Mouse (Mus musculus): Measurements from ENCODE around the gene Leng1. TPM values are rescaled to one million over a fixed set of nuclear protein-coding genes. Genes with fewer than 3 reads are reported as not detected.
"Not testable (repeated sequence)": the region's sequence is repeated elsewhere in the genome, so short reads cannot be mapped to it uniquely, and the experiment has no call there.

The Leng1 gene
- total RNA-seq (2021): 1 to 10 TPM; 4.4 to 5.5 TPM

GRCm38 (mm10) chr7:3665215-3666114 is at the start of gene Leng1:
Gene Leng1, minus strand, starts transcription at chr7:3665840.
- intact Hi-C loops (cut with DNase I): no loop called here
- peak; percentile 97 to 98 for DNase-seq (ENCODE audit: extremely low spot score in 1 of 2, low spot score in 2 of 2)

- intact Hi-C loops (cut with DNase I): no loop called here
- DNase-seq (ENCODE audit: extremely low spot score in 1 of 2, low spot score in 2 of 2): no peak
These were observed 49.6 kb upstream of the Leng1 start for GRCm38 (mm10) chr7:3715249-3715648.

GRCm38 (mm10) chr7:3712264-3712942 is 46.8 kb upstream of the Leng1 start:
- DNase-seq (ENCODE audit: extremely low spot score in 1 of 2, low spot score in 2 of 2): no peak
- intact Hi-C loops (cut with DNase I): no loop called here

- DNase-seq (ENCODE audit: extremely low spot score in 1 of 2, low spot score in 2 of 2): no peak
- intact Hi-C loops (cut with DNase I): loop anchor here (10.0 kb wide), 1 partner anchor 726 kb away; no protein-coding TSS in a partner anchor
These were observed 43.4 kb upstream of the Leng1 start for GRCm38 (mm10) chr7:3709000-3709399.

- intact Hi-C loops (cut with DNase I): loop anchor here (10.0 kb wide), 1 partner anchor 726 kb away; no protein-coding TSS in a partner anchor
- DNase-seq (ENCODE audit: extremely low spot score in 1 of 2, low spot score in 2 of 2): not testable (repeated sequence)
These were observed 42.9 kb upstream of the Leng1 start for GRCm38 (mm10) chr7:3708447-3708980.

DNA sequence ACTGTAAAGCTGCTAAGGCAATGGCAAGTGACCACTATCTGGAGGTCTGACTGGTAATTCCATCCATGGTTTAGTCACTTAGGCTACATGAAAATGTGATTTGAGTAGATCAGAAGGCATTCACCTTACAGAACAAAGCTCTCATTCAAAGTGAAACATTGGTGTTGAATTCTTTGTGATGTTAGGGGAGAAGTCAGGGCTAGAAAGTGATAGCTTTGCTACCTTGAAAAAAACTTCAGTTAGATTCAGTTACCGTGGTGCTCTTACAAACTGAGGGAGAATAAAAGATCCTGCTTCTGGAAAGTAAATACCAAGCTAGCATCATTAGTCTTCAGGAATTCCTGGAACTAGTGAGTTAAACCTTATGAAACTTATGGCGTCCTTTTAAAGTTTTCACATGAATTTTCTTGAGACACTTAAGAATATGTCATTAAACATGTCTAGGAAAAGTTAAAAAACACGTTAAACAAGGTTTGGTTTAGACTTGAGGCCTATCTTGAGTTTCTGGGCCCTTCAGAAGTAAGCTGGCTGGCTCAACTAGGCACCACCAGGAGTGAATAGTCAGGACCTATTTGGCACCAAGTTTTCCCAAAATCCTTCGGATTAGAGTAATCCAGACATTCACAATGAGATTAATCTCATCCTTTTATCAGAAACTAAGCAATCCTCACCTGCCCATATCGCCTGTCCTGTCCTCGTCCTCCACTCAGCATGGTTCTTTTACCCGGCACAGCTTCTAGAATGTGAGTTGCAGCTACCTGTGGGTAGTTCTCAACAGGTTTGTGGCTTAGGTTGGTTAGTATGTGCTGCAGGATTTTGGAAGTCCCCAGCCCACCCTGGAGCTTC is 42.2 kb upstream of the Leng1 start:
- intact Hi-C loops (cut with DNase I): loop anchor here (10.0 kb wide), 1 partner anchor 727 kb away; no protein-coding TSS in a partner anchor
- DNase-seq (ENCODE audit: extremely low spot score in 1 of 2, low spot score in 2 of 2): no peak

DNA sequence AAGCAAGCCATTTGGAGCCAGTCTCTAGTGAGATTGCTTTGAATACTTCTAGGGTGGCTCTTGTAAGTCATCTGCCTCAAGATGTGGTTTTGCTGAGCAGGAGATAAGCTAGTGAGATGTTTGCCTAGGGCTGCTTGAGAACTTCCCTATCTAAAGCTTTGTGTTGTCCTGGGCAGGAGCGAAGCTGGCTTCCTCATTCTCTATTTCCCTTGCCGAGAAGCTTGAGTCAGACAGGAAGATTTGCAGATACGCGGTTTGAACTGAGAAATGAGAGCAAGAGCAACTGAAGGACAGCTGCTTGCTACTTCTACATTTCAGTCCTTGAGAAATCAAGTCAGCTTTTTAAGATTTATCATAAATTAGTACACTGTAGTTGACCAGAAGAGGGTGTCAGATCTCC is 41.4 kb upstream of the Leng1 start:
- intact Hi-C loops (cut with DNase I): loop anchor here (10.0 kb wide), 1 partner anchor 728 kb away; no protein-coding TSS in a partner anchor
- DNase-seq (ENCODE audit: extremely low spot score in 1 of 2, low spot score in 2 of 2): no peak

GRCm38 (mm10) chr7:3706343-3706934 is 40.8 kb upstream of the Leng1 start:
- intact Hi-C loops (cut with DNase I): loop anchor here (10.0 kb wide), 1 partner anchor 728 kb away; no protein-coding TSS in a partner anchor
- DNase-seq (ENCODE audit: extremely low spot score in 1 of 2, low spot score in 2 of 2): no peak

DNA sequence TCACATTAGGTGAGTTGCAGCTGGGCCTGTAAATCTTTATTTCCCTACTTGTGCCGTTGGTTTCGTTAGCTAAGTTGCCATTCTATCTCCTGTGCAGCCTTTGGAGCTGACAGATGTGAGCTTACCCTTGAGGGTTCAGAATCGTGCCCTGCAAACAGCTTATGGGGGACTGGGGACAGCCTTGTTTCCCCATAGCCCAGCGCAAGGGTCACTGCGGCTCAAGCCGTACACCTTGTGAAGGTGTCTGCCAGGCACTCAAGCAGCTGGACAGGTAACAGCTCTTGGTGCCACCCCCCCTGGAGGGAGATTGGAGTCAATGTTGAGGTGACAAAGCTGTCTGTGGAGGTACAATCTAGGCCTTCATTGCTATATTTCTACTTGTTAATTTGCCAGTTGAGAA is 40.3 kb upstream of the Leng1 start:
- no peak for DNase-seq (ENCODE audit: extremely low spot score in 1 of 2, low spot score in 2 of 2)
- intact Hi-C loops (cut with DNase I): loop anchor here (10.0 kb wide), 1 partner anchor 729 kb away; no protein-coding TSS in a partner anchor

- intact Hi-C loops (cut with DNase I): loop anchor here (10.0 kb wide), 1 partner anchor 729 kb away; no protein-coding TSS in a partner anchor
These were observed 39.8 kb upstream of the Leng1 start for GRCm38 (mm10) chr7:3705461-3705860.

DNA sequence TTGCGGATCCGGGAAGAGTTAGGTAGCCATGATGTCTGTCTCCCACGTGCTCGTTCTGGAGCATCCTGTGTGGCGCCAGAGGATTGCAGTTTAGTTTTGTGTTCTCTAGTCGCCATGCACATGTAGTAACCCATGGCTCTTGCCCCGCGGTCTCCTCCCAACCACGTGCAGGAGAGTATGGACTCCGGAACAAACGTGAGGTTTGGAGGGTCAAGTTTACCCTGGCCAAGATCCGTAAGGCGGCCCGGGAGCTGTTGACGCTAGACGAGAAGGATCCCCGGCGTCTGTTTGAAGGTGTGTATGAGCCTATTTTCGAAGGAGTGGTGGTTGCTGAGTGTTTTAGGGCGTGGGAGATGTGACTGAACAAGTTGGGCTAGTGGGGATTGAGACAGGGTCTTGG is 38.8 kb upstream of the Leng1 start:
- no peak for DNase-seq (ENCODE audit: extremely low spot score in 1 of 2, low spot score in 2 of 2)
- intact Hi-C loops (cut with DNase I): loop anchor here (10.0 kb wide), 1 partner anchor 730 kb away; no protein-coding TSS in a partner anchor

More at GRCm38 (mm10) chr7:3705461-3705860, 39.8 kb upstream of the Leng1 start:
- DNase-seq (ENCODE audit: extremely low spot score in 1 of 2, low spot score in 2 of 2): not testable (repeated sequence)

GRCm38 (mm10) chr7:3703879-3704441 is 38.3 kb upstream of the Leng1 start, which contains the start of gene Rps9:
Gene Rps9, plus strand, starts transcription at chr7:3703993.
- intact Hi-C loops (cut with DNase I): loop anchor here (10.0 kb wide), 1 partner anchor 731 kb away; no protein-coding TSS in a partner anchor

GRCm38 (mm10) chr7:3703148-3703878 is 37.7 kb upstream of the Leng1 start:
- intact Hi-C loops (cut with DNase I): loop anchor here (10.0 kb wide), 1 partner anchor 731 kb away; no protein-coding TSS in a partner anchor
- no peak for DNase-seq (ENCODE audit: extremely low spot score in 1 of 2, low spot score in 2 of 2)

More at GRCm38 (mm10) chr7:3703879-3704441, 38.3 kb upstream of the Leng1 start, which contains the start of gene Rps9:
- DNase-seq (ENCODE audit: extremely low spot score in 1 of 2, low spot score in 2 of 2): peak; percentile 97 to 98

DNA sequence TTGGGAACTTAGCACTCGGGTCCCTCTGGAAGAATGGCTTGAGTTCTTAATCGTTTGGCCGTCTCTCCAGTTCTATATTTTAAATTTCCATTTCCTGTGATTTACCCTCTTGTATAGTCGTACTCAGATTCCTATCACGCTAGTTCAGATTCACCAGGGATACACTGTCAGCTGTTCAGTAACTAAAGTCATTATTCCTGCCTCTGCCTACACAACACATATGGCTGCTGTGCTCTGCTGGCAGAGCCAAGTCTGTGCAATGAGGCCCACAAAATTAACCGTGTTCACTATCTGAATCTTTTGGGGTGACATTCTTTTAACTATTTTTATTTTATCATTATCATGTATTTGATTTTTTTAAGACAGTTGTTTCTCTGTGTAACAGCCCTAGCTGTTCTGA is 32.8 kb upstream of the Leng1 start:
- no peak for DNase-seq (ENCODE audit: extremely low spot score in 1 of 2, low spot score in 2 of 2)
- intact Hi-C loops (cut with DNase I): loop anchor here (10.0 kb wide), 1 partner anchor 446 kb away; no protein-coding TSS in a partner anchor

GRCm38 (mm10) chr7:3694949-3695305 is 29.3 kb upstream of the Leng1 start:
- intact Hi-C loops (cut with DNase I): loop anchor here (10.0 kb wide), 1 partner anchor 450 kb away; no protein-coding TSS in a partner anchor

GRCm38 (mm10) chr7:3694076-3694948 is 28.7 kb upstream of the Leng1 start:
- DNase-seq (ENCODE audit: extremely low spot score in 1 of 2, low spot score in 2 of 2): peak; percentile 70 to 83
- intact Hi-C loops (cut with DNase I): loop anchor here (10.0 kb wide), 1 partner anchor 450 kb away; no protein-coding TSS in a partner anchor

More at GRCm38 (mm10) chr7:3694949-3695305, 29.3 kb upstream of the Leng1 start:
- not testable (repeated sequence) for DNase-seq (ENCODE audit: extremely low spot score in 1 of 2, low spot score in 2 of 2)
